Mouse (Mus musculus): ENCODE measurements around the gene Trabd2b. TPM values are rescaled to one million over a fixed set of nuclear protein-coding genes. Genes with fewer than 3 reads are reported as not detected.

The Trabd2b gene
- total and polyA plus RNA-seq, 3 experiments, result 29.1 to 69.8 (median 60.1) TPM

GRCm38 (mm10) chr4:114657933-114658332 is 251.4 kb downstream of the Trabd2b start:
- Histone ChIP-seq H3K9ac (ENCODE audit: low read depth, low read length) (no peak overlapping the region), H3K79me2 (replicated peaks; ENCODE audit: control insufficient read depth, insufficient read depth, low read length) (no peaks in the 10 kb centered on the region), H3K4me3 (no peak overlapping the region), H3K27me3 (ENCODE audit: control insufficient read depth, insufficient read depth, low read length) (no peaks in the 10 kb centered on the region), H3K36me3 (ENCODE audit: control insufficient read depth, insufficient read depth, low read length) (no peaks in the 10 kb centered on the region), H3K27ac (no peak overlapping the region), H3K4me1 (ENCODE audit: control insufficient read depth, insufficient read depth, low read length) (no peaks in the 10 kb centered on the region)
- DNase-seq, result no peak
- 32% methylated on average over 2 of the region's 2 CpGs for WGBS
- intact Hi-C loops (cut with DNase I), result no loop called here
- TF ChIP-seq POLR2A (IDR thresholded peaks at IDR 0.05; ENCODE audit: insufficient read depth, low read depth, low read length), result no peak
- no peak for TF ChIP-seq EP300 (IDR thresholded peaks at IDR 0.05; ENCODE audit: insufficient read depth, low read depth, low read length)
- no peak for TF ChIP-seq CTCF (IDR thresholded peaks at IDR 0.05)

DNA sequence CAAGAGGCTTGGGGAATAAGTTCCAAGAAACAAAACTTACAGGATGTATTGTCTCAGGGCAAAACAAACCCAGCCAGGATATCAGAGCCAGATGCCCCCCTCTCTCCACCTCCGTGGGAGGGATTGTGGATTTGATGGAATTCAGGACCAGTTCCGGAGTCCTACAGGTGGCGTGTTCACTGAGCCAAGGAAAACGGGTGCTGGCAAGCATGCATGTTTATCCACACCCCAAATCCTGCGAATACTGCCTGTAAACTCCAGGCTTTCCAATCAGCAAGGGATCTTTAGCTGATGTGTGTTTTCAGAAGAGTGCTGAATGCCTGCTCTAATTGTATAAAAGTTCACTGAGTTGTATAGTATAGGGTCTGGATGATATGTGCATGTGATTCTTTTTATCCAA is 253.4 kb downstream of the Trabd2b start:
- H3K4me3 ChIP-seq, result no peak overlapping the region
- intact Hi-C loops (cut with DNase I), result no loop called here
- no peaks in the 10 kb centered on the region for H3K27me3 ChIP-seq (ENCODE audit: control insufficient read depth, insufficient read depth, low read length)
- no peak overlapping the region for H3K27ac ChIP-seq
- no peaks in the 10 kb centered on the region for H3K4me1 ChIP-seq (ENCODE audit: control insufficient read depth, insufficient read depth, low read length)
- H3K9ac ChIP-seq (ENCODE audit: low read depth, low read length), result no peak overlapping the region
- H3K36me3 ChIP-seq (ENCODE audit: control insufficient read depth, insufficient read depth, low read length), result no peaks in the 10 kb centered on the region
- 28% methylated on average over 5 of the region's 5 CpGs for WGBS
- no peak for TF ChIP-seq EP300 (IDR thresholded peaks at IDR 0.05; ENCODE audit: insufficient read depth, low read depth, low read length)
- no peak for TF ChIP-seq CTCF (IDR thresholded peaks at IDR 0.05)
- no peak for TF ChIP-seq POLR2A (IDR thresholded peaks at IDR 0.05; ENCODE audit: insufficient read depth, low read depth, low read length)
- no peak for DNase-seq
- H3K79me2 ChIP-seq (replicated peaks; ENCODE audit: control insufficient read depth, insufficient read depth, low read length), result no peaks in the 10 kb centered on the region

GRCm38 (mm10) chr4:114664063-114665036 is 257.8 kb downstream of the Trabd2b start:
- peak; percentile 48 to 63 for DNase-seq
- 52% methylated on average over 9 of the region's 9 CpGs for WGBS
- TF ChIP-seq CTCF (IDR thresholded peaks at IDR 0.05) (no peak), POLR2A (IDR thresholded peaks at IDR 0.05; ENCODE audit: insufficient read depth, low read depth, low read length) (no peak), EP300 (IDR thresholded peaks at IDR 0.05; ENCODE audit: insufficient read depth, low read depth, low read length) (no peak)
- no peak overlapping the region for H3K4me3 ChIP-seq
- no peak overlapping the region for H3K27ac ChIP-seq
- no peaks in the 10 kb centered on the region for H3K79me2 ChIP-seq (replicated peaks; ENCODE audit: control insufficient read depth, insufficient read depth, low read length)
- intact Hi-C loops (cut with DNase I), result loop anchor here (1.0 to 5.0 kb wide), 2 partner anchors 248 to 283 kb away; no protein-coding TSS in a partner anchor
- H3K4me1 ChIP-seq (ENCODE audit: control insufficient read depth, insufficient read depth, low read length), result no peaks in the 10 kb centered on the region
- H3K36me3 ChIP-seq (ENCODE audit: control insufficient read depth, insufficient read depth, low read length), result no peaks in the 10 kb centered on the region
- H3K9ac ChIP-seq (ENCODE audit: low read depth, low read length), result no peak overlapping the region
- H3K27me3 ChIP-seq (ENCODE audit: control insufficient read depth, insufficient read depth, low read length), result peaks cover 6% of the 10 kb centered on the region

Other genes with a start within 250 kb of the Trabd2b start
- gene Skint11, start 243.3 kb upstream of the Trabd2b start, total RNA-seq (2021), result not detected
- gene Skint11, start 243.3 kb upstream of the Trabd2b start, polyA plus RNA-seq (2012; rRNA removed), result not detected in 2 replicates

Measured in heart, adult 2 months (tissue).